Mouse (Mus musculus) megakaryocyte, embryonic 14.5 days (primary cell): ENCODE data around the gene Iyd.

ENCODE experiments used
- FLI1 ChIP-seq: IDR thresholded peaks from 2 replicates; pipeline ENCODE4 v1.6.1; 2012; ENCODE audit warnings: low read length, inconsistent platforms, mixed read lengths
- GATA1 ChIP-seq: IDR thresholded peaks from 3 replicates; pipeline ENCODE4 v1.6.1; 2012; ENCODE audit warnings: mixed read lengths, low read length, inconsistent platforms, borderline replicate concordance

DNA sequence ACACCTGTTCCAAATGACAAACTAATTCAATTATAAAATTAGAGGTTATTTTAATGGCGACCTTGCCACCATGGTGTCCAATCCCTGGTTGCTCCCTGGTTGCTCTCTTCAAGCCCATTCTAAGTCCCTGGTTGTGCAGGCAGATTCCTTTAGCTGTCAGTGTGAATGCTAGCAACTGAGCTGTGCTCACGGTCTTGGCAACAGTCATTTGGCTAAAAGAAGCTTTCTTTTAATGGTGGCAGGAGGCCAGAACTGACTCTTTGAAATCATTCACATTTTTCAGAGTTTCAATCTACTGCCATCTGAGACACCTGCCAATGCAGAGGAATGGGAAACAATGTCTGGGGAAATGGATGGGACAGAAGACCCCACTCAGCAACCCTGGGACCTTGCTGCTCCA, 43.2 kb upstream of the Iyd start:
- TF ChIP-seq GATA1 (no peak), FLI1 (no peak)
